Mouse (Mus musculus): ENCODE data around the gene Id3.

DNA sequence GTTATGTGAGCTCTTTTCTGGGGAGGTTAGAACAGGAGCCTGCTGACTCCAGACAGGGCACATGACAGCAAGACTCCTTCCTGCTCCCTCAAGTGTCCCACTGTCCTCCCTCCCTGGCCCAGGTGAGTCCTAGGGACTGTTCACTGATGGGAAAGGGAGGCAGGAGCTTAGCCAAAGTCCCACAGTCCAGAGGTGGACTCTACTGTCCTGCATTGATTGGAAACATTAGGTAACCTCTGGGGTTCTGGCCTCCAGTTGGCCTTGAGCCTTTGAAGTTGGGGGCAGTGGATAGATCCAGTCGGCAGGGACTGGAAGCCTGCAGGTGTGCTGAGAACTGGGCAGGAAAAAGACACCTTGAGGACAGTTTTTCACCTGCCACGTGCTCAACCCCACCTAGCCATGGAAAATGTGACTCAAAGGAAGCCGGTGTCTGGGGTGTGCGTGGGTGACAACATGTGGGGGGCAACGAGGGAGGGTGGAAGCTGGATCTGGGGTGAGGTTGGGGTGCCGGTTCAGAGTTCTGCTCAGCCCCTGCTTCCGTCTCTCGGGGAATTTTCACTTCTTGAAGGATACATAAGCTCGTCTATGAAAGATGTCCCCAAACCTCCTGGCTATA is 47.7 kb upstream of the Id3 start:
- TF ChIP-seq CTCF (IDR thresholded peaks at IDR 0.05; ENCODE audit: low read depth, low read length) (no peak), POLR2A (IDR thresholded peaks at IDR 0.05; ENCODE audit: insufficient read depth, low read length) (no peak), EP300 (IDR thresholded peaks at IDR 0.05; ENCODE audit: insufficient read depth, low read depth, low read length) (no peak)

All from ES-Bruce4 (cell line).